Mouse (Mus musculus): ENCODE measurements around the gene Anks1b. TPM values are rescaled to one million over a fixed set of nuclear protein-coding genes. Genes with fewer than 3 reads are reported as not detected.

Anks1b gene
- polyA plus RNA-seq, 1 experiment from 2014 or later = 9.7 TPM

DNA sequence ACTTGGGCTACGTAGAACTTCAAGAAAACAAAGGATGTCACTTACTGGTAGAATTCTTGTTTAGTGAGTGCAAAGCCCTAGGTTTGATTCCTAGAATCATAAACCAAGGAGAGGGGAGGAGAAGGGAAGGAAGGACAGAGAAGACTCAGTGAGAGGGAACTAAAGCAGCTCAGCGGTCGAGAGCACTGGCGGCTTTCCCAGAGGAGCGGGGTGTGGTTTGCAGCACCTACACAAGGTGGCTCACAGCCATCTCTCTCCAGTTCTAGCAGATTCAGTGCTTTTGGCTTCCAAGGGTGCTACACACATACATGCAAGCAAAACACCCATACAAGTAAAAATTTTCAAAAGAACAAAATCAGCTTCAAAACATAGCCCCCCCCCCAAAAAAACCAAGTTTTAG is 1126.6 kb downstream of the Anks1b start:
- Histone ChIP-seq H3K4me2 (ENCODE audit: low read depth) (no peak overlapping the region), H3K27ac (ENCODE audit: low read depth, low read length) (no peak overlapping the region), H3K4me3 (ENCODE audit: low read depth, low read length) (no peak overlapping the region), H3K9ac (ENCODE audit: low read length) (no peak overlapping the region), H3K9me3 (ENCODE audit: control insufficient read depth, low read length) (no peaks in the 10 kb centered on the region), H3K36me3 (ENCODE audit: control insufficient read depth, insufficient read depth, low read length) (no peaks in the 10 kb centered on the region), H3K4me1 (ENCODE audit: control insufficient read depth, insufficient read depth, low read length) (no peaks in the 10 kb centered on the region), H3K27me3 (ENCODE audit: control insufficient read depth, insufficient read depth, low read length) (no peaks in the 10 kb centered on the region)
- no peak for ATAC-seq (ENCODE audit: insufficient read depth, low FRiP score, low TSS enrichment)
- no peak for DNase-seq (ENCODE audit: low spot score)
- WGBS = 92% methylated on average over 5 of the region's 5 CpGs

DNA sequence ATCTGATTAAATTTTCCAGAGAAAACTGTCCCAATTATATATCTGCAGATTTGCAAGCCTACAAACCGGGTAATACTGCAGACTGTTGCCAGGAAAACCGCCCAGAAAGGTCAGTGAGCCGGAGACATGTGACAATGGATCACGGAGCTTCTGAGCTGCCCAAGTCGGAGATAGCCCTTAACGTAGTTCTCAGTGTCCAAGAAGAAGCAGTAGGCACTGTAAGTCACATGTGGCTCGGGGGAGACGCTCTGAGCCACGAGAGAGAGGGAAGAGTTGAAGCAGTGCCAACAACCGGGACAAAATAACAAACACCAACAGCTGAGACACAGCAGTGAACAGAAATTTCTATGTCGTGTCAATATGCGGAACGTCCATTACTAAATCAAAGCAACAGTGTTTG is 1128.1 kb downstream of the Anks1b start:
- H3K27me3 ChIP-seq (ENCODE audit: control insufficient read depth, insufficient read depth, low read length) = no peaks in the 10 kb centered on the region
- no peak for ATAC-seq (ENCODE audit: insufficient read depth, low FRiP score, low TSS enrichment)
- H3K9me3 ChIP-seq (ENCODE audit: control insufficient read depth, low read length) = no peaks in the 10 kb centered on the region
- WGBS = 84% methylated on average over 13 of the region's 13 CpGs
- no peak overlapping the region for H3K4me2 ChIP-seq (ENCODE audit: low read depth)
- DNase-seq (ENCODE audit: low spot score) = no peak
- H3K4me1 ChIP-seq (ENCODE audit: control insufficient read depth, insufficient read depth, low read length) = no peaks in the 10 kb centered on the region
- H3K4me3 ChIP-seq (ENCODE audit: low read depth, low read length) = no peak overlapping the region
- no peak overlapping the region for H3K9ac ChIP-seq (ENCODE audit: low read length)
- H3K36me3 ChIP-seq (ENCODE audit: control insufficient read depth, insufficient read depth, low read length) = no peaks in the 10 kb centered on the region
- no peak overlapping the region for H3K27ac ChIP-seq (ENCODE audit: low read depth, low read length)

- ATAC-seq (ENCODE audit: insufficient read depth, low FRiP score, low TSS enrichment) = no peak
- H3K4me3 ChIP-seq (ENCODE audit: low read depth, low read length) = no peak overlapping the region
- 91% methylated on average over 12 of the region's 12 CpGs for WGBS
Observed at GRCm38 (mm10) chr10:91005858-91006538, 1132.7 kb downstream of the Anks1b start.

More at GRCm38 (mm10) chr10:91005858-91006538, 1132.7 kb downstream of the Anks1b start:
- no peak for DNase-seq (ENCODE audit: low spot score)
- Histone ChIP-seq H3K9me3 (ENCODE audit: control insufficient read depth, low read length) (no peaks in the 10 kb centered on the region), H3K36me3 (ENCODE audit: control insufficient read depth, insufficient read depth, low read length) (0 out of 2 replicates have a peak, but pooled peaks cover 2% of the 10 kb centered on the region), H3K27ac (ENCODE audit: low read depth, low read length) (no peak overlapping the region), H3K4me2 (ENCODE audit: low read depth) (no peak overlapping the region), H3K9ac (ENCODE audit: low read length) (no peak overlapping the region), H3K4me1 (ENCODE audit: control insufficient read depth, insufficient read depth, low read length) (no peaks in the 10 kb centered on the region), H3K27me3 (ENCODE audit: control insufficient read depth, insufficient read depth, low read length) (no peaks in the 10 kb centered on the region)

Other genes with a start within 250 kb of the Anks1b start
- 21.5 and 23.1 TPM in 2 replicates for gene Scyl2, start 187.2 kb upstream of the Anks1b start, polyA plus RNA-seq (2014; fragmentation: Nextera tagmentation; extraction: Ambion mirVana)
- 39.5 and 40.3 TPM in 2 replicates for gene Actr6, start 141.2 kb upstream of the Anks1b start, polyA plus RNA-seq (2014; fragmentation: Nextera tagmentation; extraction: Ambion mirVana)
- gene Uhrf1bp1l, start 128.5 kb upstream of the Anks1b start, polyA plus RNA-seq (2014; fragmentation: Nextera tagmentation; extraction: Ambion mirVana) = 27.6 and 31.6 TPM in 2 replicates

All from neural tube, embryonic 11.5 days (tissue).